Mouse (Mus musculus) stomach, postnatal 0 days (tissue): ENCODE results near the gene B3gnt8. TPM values are rescaled to one million over a fixed set of nuclear protein-coding genes. Genes with fewer than 3 reads are reported as not detected.

ENCODE experiments used
- ATAC-seq: fragments of 200-750 bp; cut with Nextera tagmentation; 2 replicates; pipeline ENCODE4 v1.8.0; 2017; ENCODE audit not compliant: low FRiP score, low TSS enrichment
- DNase-seq: peaks from one replicate; pipeline ENCODE4 v3.0.0-alpha.2; 2016; ENCODE audit warnings: low spot score
- H3K27ac ChIP-seq: fragments of 300-500 bp; sonication (generic); replicated peaks from 2 replicates; pipeline ENCODE4 v1.5.1; 2014; ENCODE audit warnings: mild to moderate bottlenecking, control low read depth
- H3K27me3 ChIP-seq: fragments of 300-500 bp; sonication (generic); 2 replicates; pipeline ENCODE4 v1.6.1; 2014; ENCODE audit warnings: low read length; ENCODE audit not compliant: control insufficient read depth, insufficient read depth
- H3K36me3 ChIP-seq: fragments of 300-500 bp; sonication (generic); 2 replicates; pipeline ENCODE4 v1.6.1; 2014; ENCODE audit warnings: low read length, mixed read lengths; ENCODE audit not compliant: control insufficient read depth, insufficient read depth
- H3K4me1 ChIP-seq: fragments of 300-500 bp; sonication (generic); replicated peaks from 2 replicates; pipeline ENCODE4 v1.6.1; 2014; ENCODE audit warnings: antibody characterized with exemption; ENCODE audit not compliant: control insufficient read depth, insufficient read depth
- H3K4me2 ChIP-seq: fragments of 300-500 bp; sonication (generic); replicated peaks from 2 replicates; pipeline ENCODE4 v1.6.1; 2014; ENCODE audit warnings: low read depth, mild to moderate bottlenecking, control low read depth, moderate library complexity
- H3K4me3 ChIP-seq: fragments of 300-500 bp; sonication (generic); 2 replicates; pipeline ENCODE4 v1.5.1; 2014; ENCODE audit warnings: low read depth, low read length, control low read depth
- H3K9ac ChIP-seq: fragments of 300-500 bp; sonication (generic); 2 replicates; pipeline ENCODE4 v1.6.1; 2014; ENCODE audit warnings: mild to moderate bottlenecking, low read length, control low read depth, mixed read lengths
- H3K9me3 ChIP-seq: fragments of 300-500 bp; sonication (generic); 2 replicates; pipeline ENCODE4 v1.6.1; 2016; ENCODE audit warnings: low read length; ENCODE audit not compliant: control insufficient read depth
- CTCF ChIP-seq: IDR thresholded peaks from 2 replicates; pipeline ENCODE4 v1.5.1; 2016; ENCODE audit warnings: antibody characterized with exemption, low read depth, mild to moderate bottlenecking, moderate library complexity
- EP300 ChIP-seq: optimal IDR thresholded peaks from 2 replicates; pipeline ENCODE3; 2016; ENCODE audit warnings: antibody characterized with exemption
- WGBS: fragments of 180-500 bp; shearing (Covaris S2); extraction: QIAGEN DNeasy Blood & Tissue Kit; methylation state at CpG from one replicate; pipeline ENCODE4 v1.1.7; 2014; 5-methylcytosine and 5-hydroxymethylcytosine counted together
- polyA plus RNA-seq: library from polyadenylated mRNA; unstranded; fragments of >200 nt; fragmentation: Nextera tagmentation; extraction: Ambion mirVana; gene quantifications from 2 replicates; pipeline ENCODE4 v1.2.1, GENCODE M21; 2015

The B3gnt8 gene
- polyA plus RNA-seq, 1 experiment from 2014 or later: 6.5 TPM

GRCm38 (mm10) chr7:25645074-25645473 lies 18.6 kb downstream of the B3gnt8 start:
- no peak overlapping the region for H3K4me3 ChIP-seq
- no peaks in the 10 kb centered on the region for H3K9me3 ChIP-seq
- H3K9ac ChIP-seq: no peak overlapping the region
- DNase-seq (no peak), ATAC-seq (no peak)
- H3K4me1 ChIP-seq: no peaks in the 10 kb centered on the region
- WGBS: 52% methylated on average over 14 of the region's 14 CpGs
- TF ChIP-seq CTCF (no peak), EP300 (no peak)
- H3K27ac ChIP-seq: no peak overlapping the region
- H3K4me2 ChIP-seq: no peak overlapping the region
- H3K27me3 ChIP-seq: no peaks in the 10 kb centered on the region
- H3K36me3 ChIP-seq: no peaks in the 10 kb centered on the region

GRCm38 (mm10) chr7:25647574-25648123 lies 21.2 kb downstream of the B3gnt8 start:
- Histone ChIP-seq H3K4me1 (no peaks in the 10 kb centered on the region), H3K9me3 (no peaks in the 10 kb centered on the region), H3K9ac (no peak overlapping the region), H3K4me3 (no peak overlapping the region), H3K27ac (no peak overlapping the region), H3K36me3 (no peaks in the 10 kb centered on the region), H3K27me3 (no peaks in the 10 kb centered on the region), H3K4me2 (no peak overlapping the region)
- WGBS: 49% methylated on average over 5 of the region's 5 CpGs
- ATAC-seq (no peak), DNase-seq (no peak)
- TF ChIP-seq CTCF (peak; percentile 53), EP300 (no peak)

GRCm38 (mm10) chr7:25649839-25650238 lies 23.4 kb downstream of the B3gnt8 start:
- no peak for TF ChIP-seq CTCF
- WGBS: 64% methylated on average over 5 of the region's 5 CpGs
- Histone ChIP-seq H3K36me3 (no peaks in the 10 kb centered on the region), H3K4me3 (no peak overlapping the region), H3K9me3 (no peaks in the 10 kb centered on the region), H3K4me2 (no peak overlapping the region), H3K9ac (no peak overlapping the region; the same call in 1 of the 2 replicates), H3K4me1 (no peaks in the 10 kb centered on the region), H3K27ac (no peak overlapping the region), H3K27me3 (no peaks in the 10 kb centered on the region)
- ATAC-seq (no peak), DNase-seq (no peak)

- DNase-seq (no peak), ATAC-seq (no peak)
- H3K9me3 ChIP-seq: no peaks in the 10 kb centered on the region
- TF ChIP-seq CTCF (no peak; the same call in 1 of the 2 replicates), EP300 (no peak)
- no peak overlapping the region for H3K4me2 ChIP-seq
- no peak overlapping the region for H3K9ac ChIP-seq
- 88% methylated on average over 8 of the region's 8 CpGs for WGBS
- H3K27me3 ChIP-seq: no peaks in the 10 kb centered on the region
- H3K4me3 ChIP-seq: no peak overlapping the region
- no peaks in the 10 kb centered on the region for H3K4me1 ChIP-seq
- H3K27ac ChIP-seq: no peak overlapping the region
- H3K36me3 ChIP-seq: no peaks in the 10 kb centered on the region
Observed at GRCm38 (mm10) chr7:25651281-25651680, 24.8 kb downstream of the B3gnt8 start.

GRCm38 (mm10) chr7:25652244-25652759 lies 25.8 kb downstream of the B3gnt8 start:
- DNase-seq (no peak), ATAC-seq (no peak)
- H3K27me3 ChIP-seq: no peaks in the 10 kb centered on the region
- no peaks in the 10 kb centered on the region for H3K36me3 ChIP-seq
- 72% methylated on average over 12 of the region's 12 CpGs for WGBS
- no peak overlapping the region for H3K9ac ChIP-seq
- no peak overlapping the region for H3K4me2 ChIP-seq
- no peak overlapping the region for H3K27ac ChIP-seq
- no peak overlapping the region for H3K4me3 ChIP-seq
- H3K4me1 ChIP-seq: no peaks in the 10 kb centered on the region
- H3K9me3 ChIP-seq: no peaks in the 10 kb centered on the region
- TF ChIP-seq CTCF (no peak), EP300 (no peak)

- no peak for TF ChIP-seq CTCF
- no peak for TF ChIP-seq EP300
- no peak overlapping the region for H3K4me2 ChIP-seq
- no peak overlapping the region for H3K4me3 ChIP-seq
- no peaks in the 10 kb centered on the region for H3K27me3 ChIP-seq
- H3K27ac ChIP-seq: no peak overlapping the region
- 60% methylated on average over 11 of the region's 11 CpGs for WGBS
- no peaks in the 10 kb centered on the region for H3K36me3 ChIP-seq
- no peak overlapping the region for H3K9ac ChIP-seq
- DNase-seq (peak; percentile 54), ATAC-seq (no peak)
- H3K9me3 ChIP-seq: no peaks in the 10 kb centered on the region
- H3K4me1 ChIP-seq: 0 out of 2 replicates have a peak, but pooled peaks cover 2% of the 10 kb centered on the region
Observed at GRCm38 (mm10) chr7:25655601-25656428, 29.4 kb downstream of the B3gnt8 start.
